Mouse (Mus musculus) embryonic facial prominence, embryonic 14.5 days (tissue): Measurements from ENCODE around the gene Itpr3. TPM values are rescaled to one million over a fixed set of nuclear protein-coding genes. Genes with fewer than 3 reads are reported as not detected.

Experiments
- ATAC-seq: fragments of 200-750 bp; cut with Nextera tagmentation; 2 replicates; pipeline ENCODE4 v1.8.0; 2017; ENCODE audit warnings: low read depth, moderate number of reproducible peaks, moderate TSS enrichment
- DNase-seq: peaks from one replicate; pipeline ENCODE4 v3.0.0-alpha.2; 2015; ENCODE audit warnings: low spot score
- H3K27ac ChIP-seq: fragments of 300-500 bp; sonication (generic); replicated peaks from 2 replicates; pipeline ENCODE4 v1.5.1; 2014; ENCODE audit warnings: low read depth, mild to moderate bottlenecking, low read length, moderate library complexity
- H3K27me3 ChIP-seq: fragments of 300-500 bp; sonication (generic); replicated peaks from 2 replicates; pipeline ENCODE4 v1.6.1; 2014; ENCODE audit warnings: low read length; ENCODE audit not compliant: control insufficient read depth, insufficient read depth
- H3K36me3 ChIP-seq: fragments of 300-500 bp; sonication (generic); 2 replicates; pipeline ENCODE4 v1.6.1; 2014; ENCODE audit warnings: low read length, mixed read lengths; ENCODE audit not compliant: control insufficient read depth, insufficient read depth
- H3K4me1 ChIP-seq: fragments of 300-500 bp; sonication (generic); 2 replicates; pipeline ENCODE4 v1.6.1; 2014; ENCODE audit warnings: antibody characterized with exemption, low read length; ENCODE audit not compliant: control insufficient read depth, insufficient read depth
- H3K4me2 ChIP-seq: fragments of 300-500 bp; sonication (generic); 2 replicates; pipeline ENCODE4 v1.6.1; 2014; ENCODE audit warnings: low read depth, mild to moderate bottlenecking, low read length, moderate library complexity, mixed read lengths
- H3K4me3 ChIP-seq: fragments of 300-500 bp; sonication (generic); 2 replicates; pipeline ENCODE4 v1.5.1; 2014; ENCODE audit warnings: low read depth, mild to moderate bottlenecking, low read length
- H3K9ac ChIP-seq: fragments of 300-500 bp; sonication (generic); 2 replicates; pipeline ENCODE4 v1.6.1; 2014; ENCODE audit warnings: low read depth, mild to moderate bottlenecking, low read length, moderate library complexity, mixed read lengths
- H3K9me3 ChIP-seq: fragments of 300-500 bp; sonication (generic); 2 replicates; pipeline ENCODE4 v1.6.1; 2016; ENCODE audit warnings: low read length; ENCODE audit not compliant: control insufficient read depth
- WGBS: fragments of 180-500 bp; shearing (Covaris S2); extraction: QIAGEN DNeasy Blood & Tissue Kit; methylation state at CpG from one replicate; pipeline ENCODE4 v1.1.7; 2014; 5-methylcytosine and 5-hydroxymethylcytosine counted together
- polyA plus RNA-seq: library from polyadenylated mRNA; unstranded; fragments of >200 nt; fragmentation: Nextera tagmentation; extraction: Ambion mirVana; gene quantifications from 2 replicates; pipeline ENCODE4 v1.2.1, GENCODE M21; 2014

Itpr3 gene
- polyA plus RNA-seq, 1 experiment from 2014 or later = 5.0 TPM

GRCm38 (mm10) chr17:27153773-27154193 lies 96.7 kb downstream of the Itpr3 start:
- no peak for ATAC-seq
- Histone ChIP-seq H3K4me3 (no peak overlapping the region), H3K9ac (0 out of 2 replicates have a peak overlapping the region, but pooled peaks have one; percentile 14), H3K27ac (peak overlapping the region; percentile 34), H3K36me3 (no peaks in the 10 kb centered on the region), H3K27me3 (no peaks in the 10 kb centered on the region), H3K9me3 (no peaks in the 10 kb centered on the region), H3K4me1 (peaks cover 30% of the 10 kb centered on the region), H3K4me2 (no peak overlapping the region)
- no peak for DNase-seq
- WGBS = 33% methylated on average over 7 of the region's 9 CpGs

GRCm38 (mm10) chr17:27154256-27154655 lies 97.2 kb downstream of the Itpr3 start:
- H3K4me3 ChIP-seq = no peak overlapping the region
- H3K27ac ChIP-seq = peak overlapping the region; percentile 34; the same call in 1 of the 2 replicates
- peaks cover 27% of the 10 kb centered on the region for H3K4me1 ChIP-seq
- no peaks in the 10 kb centered on the region for H3K9me3 ChIP-seq
- H3K9ac ChIP-seq = no peak overlapping the region
- H3K27me3 ChIP-seq = no peaks in the 10 kb centered on the region
- DNase-seq (peak; percentile 47), ATAC-seq (no peak; the same call in 1 of the 2 replicates)
- H3K36me3 ChIP-seq = no peaks in the 10 kb centered on the region
- WGBS = 82% methylated on average over 14 of the region's 14 CpGs
- H3K4me2 ChIP-seq = no peak overlapping the region

- Histone ChIP-seq H3K4me2 (no peak overlapping the region), H3K4me3 (no peak overlapping the region), H3K27me3 (no peaks in the 10 kb centered on the region), H3K9me3 (no peaks in the 10 kb centered on the region), H3K27ac (no peak overlapping the region), H3K36me3 (no peaks in the 10 kb centered on the region), H3K4me1 (peaks cover 27% of the 10 kb centered on the region), H3K9ac (no peak overlapping the region)
- 60% methylated on average over 6 of the region's 6 CpGs for WGBS
- DNase-seq (no peak), ATAC-seq (no peak)
These were observed 97.8 kb downstream of the Itpr3 start for GRCm38 (mm10) chr17:27154881-27155280.

DNA sequence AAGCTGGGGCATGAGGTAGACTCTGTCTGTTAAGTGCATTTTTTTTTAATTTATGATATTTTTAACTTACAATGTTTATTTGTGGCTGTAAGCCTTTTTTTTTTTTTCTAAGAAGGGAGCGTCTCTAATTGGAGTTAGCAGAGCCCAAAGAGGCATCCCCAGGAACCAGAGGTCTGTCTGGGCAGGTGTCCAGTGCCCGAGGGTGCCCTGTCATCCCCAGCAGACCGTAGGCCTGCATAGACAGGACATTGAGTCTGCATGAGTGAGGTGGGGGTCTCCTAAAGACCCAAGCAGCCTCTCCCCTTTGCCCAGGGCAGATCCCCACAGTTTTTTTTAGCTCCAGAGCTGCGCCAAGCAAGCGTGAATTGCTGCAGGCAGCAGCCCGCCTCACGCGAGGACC lies 98.6 kb downstream of the Itpr3 start:
- Histone ChIP-seq H3K27ac (no peak overlapping the region), H3K9ac (no peak overlapping the region), H3K4me2 (no peak overlapping the region), H3K4me3 (no peak overlapping the region), H3K27me3 (no peaks in the 10 kb centered on the region), H3K4me1 (peaks cover 27% of the 10 kb centered on the region), H3K9me3 (no peaks in the 10 kb centered on the region), H3K36me3 (no peaks in the 10 kb centered on the region)
- WGBS = 53% methylated on average over 8 of the region's 8 CpGs
- DNase-seq = no peak
- no peak for ATAC-seq

DNA sequence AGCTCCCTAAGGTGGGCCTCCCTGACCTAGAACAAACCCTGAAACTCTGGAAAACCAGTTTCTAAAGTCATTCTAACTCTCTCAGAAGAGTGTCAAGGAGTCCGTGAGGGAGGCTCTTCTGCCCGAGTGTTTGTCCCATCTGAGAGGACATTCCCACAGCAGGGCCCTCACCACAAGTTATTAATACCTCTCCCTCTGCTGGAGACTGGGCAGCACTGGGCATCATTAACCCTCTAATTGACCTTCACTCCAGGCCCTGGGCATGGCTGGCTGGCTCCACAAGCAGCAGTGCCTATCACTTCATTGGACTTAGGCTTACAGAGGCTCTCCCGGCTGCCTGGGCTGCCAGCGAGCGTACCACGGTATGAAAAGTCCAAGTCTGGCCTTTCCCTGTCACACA lies 101.3 kb downstream of the Itpr3 start:
- H3K36me3 ChIP-seq = no peaks in the 10 kb centered on the region
- no peaks in the 10 kb centered on the region for H3K27me3 ChIP-seq
- ATAC-seq (no peak), DNase-seq (no peak)
- H3K9ac ChIP-seq = no peak overlapping the region
- no peaks in the 10 kb centered on the region for H3K9me3 ChIP-seq
- WGBS = 78% methylated on average over 6 of the region's 6 CpGs
- H3K4me3 ChIP-seq = no peak overlapping the region
- peaks cover 18% of the 10 kb centered on the region for H3K4me1 ChIP-seq
- H3K27ac ChIP-seq = no peak overlapping the region
- no peak overlapping the region for H3K4me2 ChIP-seq

GRCm38 (mm10) chr17:27159169-27159568 lies 102.1 kb downstream of the Itpr3 start:
- no peaks in the 10 kb centered on the region for H3K9me3 ChIP-seq
- no peak for DNase-seq
- WGBS = 67% methylated on average over 7 of the region's 7 CpGs
- no peak overlapping the region for H3K9ac ChIP-seq
- no peaks in the 10 kb centered on the region for H3K36me3 ChIP-seq
- peaks cover 11% of the 10 kb centered on the region for H3K4me1 ChIP-seq
- H3K4me3 ChIP-seq = no peak overlapping the region
- no peak overlapping the region for H3K4me2 ChIP-seq
- no peak for ATAC-seq
- no peaks in the 10 kb centered on the region for H3K27me3 ChIP-seq
- no peak overlapping the region for H3K27ac ChIP-seq

GRCm38 (mm10) chr17:27160905-27161304 lies 103.8 kb downstream of the Itpr3 start:
- H3K36me3 ChIP-seq = no peaks in the 10 kb centered on the region
- DNase-seq (no peak), ATAC-seq (no peak)
- H3K4me3 ChIP-seq = no peak overlapping the region
- 0 out of 2 replicates have a peak, but pooled peaks cover 5% of the 10 kb centered on the region for H3K4me1 ChIP-seq
- 62% methylated on average over 4 of the region's 4 CpGs for WGBS
- H3K4me2 ChIP-seq = no peak overlapping the region
- no peaks in the 10 kb centered on the region for H3K9me3 ChIP-seq
- H3K9ac ChIP-seq = no peak overlapping the region
- no peak overlapping the region for H3K27ac ChIP-seq
- H3K27me3 ChIP-seq = no peaks in the 10 kb centered on the region

DNA sequence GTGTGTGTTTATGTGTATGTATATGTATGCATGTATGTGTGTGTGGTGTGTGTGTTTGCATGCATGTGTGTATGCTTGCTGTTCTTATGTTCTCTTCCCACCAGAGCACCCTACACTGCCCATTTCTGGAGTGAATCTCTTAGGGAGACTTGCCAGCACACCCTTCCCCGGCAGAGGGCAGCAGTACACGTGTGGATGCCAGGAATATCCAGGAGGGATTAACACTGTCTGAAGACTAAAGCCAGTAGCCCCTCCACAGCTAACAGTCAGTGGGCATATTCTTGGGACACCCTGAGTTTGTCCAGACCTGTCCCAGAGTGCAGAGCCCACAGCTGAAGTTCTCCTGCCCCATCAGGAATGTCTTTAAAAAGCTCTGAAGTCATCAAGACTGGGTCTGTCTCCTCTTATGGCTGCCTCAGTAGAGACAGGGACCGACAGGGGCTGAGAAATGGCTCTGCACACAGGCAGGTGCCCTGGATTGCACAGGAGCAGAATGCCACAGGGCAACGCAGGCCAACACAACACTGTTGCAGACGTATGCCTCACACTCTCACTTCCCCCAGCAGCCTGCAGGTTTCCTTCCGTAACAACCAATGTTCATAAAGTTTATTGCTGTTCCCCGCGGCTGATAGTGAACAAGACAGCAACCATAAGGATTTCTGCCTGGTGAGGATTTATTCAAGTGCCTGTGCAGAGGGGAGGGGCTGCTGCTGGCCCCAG lies 108.1 kb downstream of the Itpr3 start:
- DNase-seq (peak; percentile 50), ATAC-seq (peak; percentile 23; the same call in 1 of the 2 replicates)
- WGBS = 69% methylated on average over 8 of the region's 8 CpGs
- Histone ChIP-seq H3K4me3 (no peak overlapping the region), H3K4me1 (peaks cover 7% of the 10 kb centered on the region), H3K36me3 (no peaks in the 10 kb centered on the region), H3K9me3 (no peaks in the 10 kb centered on the region), H3K9ac (no peak overlapping the region), H3K27me3 (no peaks in the 10 kb centered on the region), H3K27ac (no peak overlapping the region), H3K4me2 (no peak overlapping the region)

DNA sequence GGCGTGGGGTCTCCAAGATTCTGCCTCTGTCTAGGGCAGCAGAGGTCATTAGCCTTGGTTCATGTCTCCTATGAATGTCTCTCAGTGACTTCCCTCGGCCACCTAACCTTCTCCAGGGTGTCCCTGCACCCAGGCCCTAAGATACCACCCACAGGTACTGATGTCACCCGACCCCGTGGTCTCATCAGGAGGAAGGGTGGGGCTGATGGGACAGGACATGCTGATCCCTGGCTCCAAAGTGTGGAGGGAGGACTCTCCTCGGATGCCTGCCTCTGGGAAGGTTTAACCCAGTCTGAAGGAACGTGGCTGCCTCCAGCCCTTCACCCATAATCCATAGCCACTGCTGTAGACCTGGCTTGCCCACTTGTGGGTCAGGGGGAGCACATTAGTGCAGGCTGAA lies 109.8 kb downstream of the Itpr3 start:
- H3K9ac ChIP-seq = no peak overlapping the region
- ATAC-seq (no peak), DNase-seq (no peak)
- no peak overlapping the region for H3K4me3 ChIP-seq
- no peaks in the 10 kb centered on the region for H3K36me3 ChIP-seq
- no peaks in the 10 kb centered on the region for H3K9me3 ChIP-seq
- H3K4me2 ChIP-seq = no peak overlapping the region
- H3K27me3 ChIP-seq = no peaks in the 10 kb centered on the region
- 71% methylated on average over 6 of the region's 6 CpGs for WGBS
- no peak overlapping the region for H3K27ac ChIP-seq
- peaks cover 8% of the 10 kb centered on the region for H3K4me1 ChIP-seq
